Mouse (Mus musculus): ENCODE results near the gene Bola1. TPM values are rescaled to one million over a fixed set of nuclear protein-coding genes. Genes with fewer than 3 reads are reported as not detected.

Gene Bola1
- total and polyA plus RNA-seq, 2 experiments from 2014 or later, result 31.4 to 67.7 TPM

DNA sequence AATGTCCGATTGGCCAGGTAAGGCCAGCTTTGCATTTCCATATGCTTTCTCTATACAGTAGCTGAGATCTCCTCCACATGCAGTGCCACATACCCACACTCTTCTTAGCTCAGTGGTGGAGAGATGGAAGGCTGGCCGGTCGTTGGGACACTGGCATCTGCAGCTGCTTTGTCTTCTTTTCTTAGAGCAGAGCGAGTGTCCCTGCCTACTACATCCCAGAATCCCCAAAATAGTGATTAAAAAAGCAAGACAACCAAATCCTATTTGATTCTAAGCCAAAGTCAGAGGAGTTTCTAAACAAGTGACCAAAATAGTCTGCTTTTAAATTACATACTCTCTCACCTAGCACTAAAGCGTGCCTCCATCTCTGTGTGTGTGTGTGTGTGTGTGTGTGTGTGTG is 66.9 kb downstream of the Bola1 start:
- Histone ChIP-seq H3K27me3 (ENCODE audit: insufficient read depth, low read length) (no peaks in the 10 kb centered on the region), H3K4me1 (ENCODE audit: insufficient read depth) (no peaks in the 10 kb centered on the region), H3K4me3 (ENCODE audit: low read depth, low read length) (no peak overlapping the region), H3K9ac (no peak overlapping the region), H3K9me3 (ENCODE audit: low read length) (no peaks in the 10 kb centered on the region), H3K27ac (ENCODE audit: low read depth, low read length) (no peak overlapping the region), H3K4me2 (ENCODE audit: low read depth) (no peak overlapping the region), H3K36me3 (ENCODE audit: insufficient read depth) (peaks cover 45% of the 10 kb centered on the region)
- ATAC-seq (no peak), DNase-seq (no peak)
- WGBS, result 90% methylated on average over 5 of the region's 5 CpGs
- TF ChIP-seq CTCF (IDR thresholded peaks at IDR 0.05; ENCODE audit: low read depth), result no peak

DNA sequence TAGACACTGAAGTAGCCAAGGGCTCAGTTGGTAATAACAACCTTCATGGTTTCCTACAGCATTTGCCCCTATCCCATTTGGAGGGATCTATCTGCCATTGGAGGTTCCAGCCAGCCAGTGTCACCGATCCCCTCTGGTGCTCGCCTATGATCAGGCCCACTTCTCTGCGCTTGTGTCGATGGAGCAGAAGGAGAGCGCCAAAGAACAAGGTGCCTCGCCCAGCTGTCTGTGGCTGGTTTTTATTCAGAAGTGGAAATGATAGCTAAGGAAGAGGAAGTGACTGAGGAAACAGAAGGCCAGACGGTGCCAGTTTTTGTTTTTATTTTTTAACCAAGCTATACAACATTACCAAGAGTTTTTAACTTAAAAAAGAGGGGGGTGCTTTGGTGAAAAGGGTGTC is 67.7 kb downstream of the Bola1 start:
- no peaks in the 10 kb centered on the region for H3K9me3 ChIP-seq (ENCODE audit: low read length)
- TF ChIP-seq CTCF (IDR thresholded peaks at IDR 0.05; ENCODE audit: low read depth), result no peak
- H3K4me2 ChIP-seq (ENCODE audit: low read depth), result no peak overlapping the region
- ATAC-seq (no peak), DNase-seq (no peak)
- H3K4me1 ChIP-seq (ENCODE audit: insufficient read depth), result no peaks in the 10 kb centered on the region
- 88% methylated on average over 7 of the region's 7 CpGs for WGBS
- no peak overlapping the region for H3K9ac ChIP-seq
- H3K36me3 ChIP-seq (ENCODE audit: insufficient read depth), result peaks cover 45% of the 10 kb centered on the region
- H3K27ac ChIP-seq (ENCODE audit: low read depth, low read length), result no peak overlapping the region
- H3K27me3 ChIP-seq (ENCODE audit: insufficient read depth, low read length), result no peaks in the 10 kb centered on the region
- no peak overlapping the region for H3K4me3 ChIP-seq (ENCODE audit: low read depth, low read length)

DNA sequence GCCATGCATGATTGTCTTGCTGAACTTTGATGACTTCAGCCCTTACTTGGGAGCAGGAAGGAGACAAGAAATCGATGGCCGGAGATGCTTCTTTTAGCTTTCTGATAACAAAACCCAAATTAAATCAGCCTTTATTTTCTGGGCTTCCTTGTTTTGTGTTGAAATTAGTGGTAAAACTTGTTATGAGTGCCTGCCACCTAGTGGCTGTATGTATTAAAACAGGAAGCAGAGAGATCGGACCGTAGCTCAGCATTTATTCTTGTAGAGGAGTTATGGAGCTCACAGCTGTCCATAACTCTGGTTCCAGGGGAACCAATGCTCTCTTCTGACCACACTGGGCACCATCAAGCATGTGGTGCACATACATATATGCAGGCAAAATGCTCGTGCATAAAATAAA is 71.6 kb downstream of the Bola1 start:
- peak; percentile 85 for DNase-seq
- Histone ChIP-seq H3K9me3 (ENCODE audit: low read length) (no peaks in the 10 kb centered on the region), H3K4me3 (ENCODE audit: low read depth, low read length) (no peak overlapping the region), H3K9ac (no peak overlapping the region), H3K27ac (ENCODE audit: low read depth, low read length) (no peak overlapping the region), H3K36me3 (ENCODE audit: insufficient read depth) (peaks cover 39% of the 10 kb centered on the region), H3K4me2 (ENCODE audit: low read depth) (no peak overlapping the region), H3K4me1 (ENCODE audit: insufficient read depth) (no peaks in the 10 kb centered on the region), H3K27me3 (ENCODE audit: insufficient read depth, low read length) (no peaks in the 10 kb centered on the region)
- peak; percentile 20; the same call in 1 of the 2 replicates for ATAC-seq
- 9% methylated on average over 5 of the region's 5 CpGs for WGBS
- TF ChIP-seq CTCF (IDR thresholded peaks at IDR 0.05; ENCODE audit: low read depth), result peak; percentile 81

Small RNA genes lying within 50 kb of the gene (microRNA-seq; reads per million reads assigned to microRNA genes)
- 0 reads per million in 2 experiments for gene Gm44492
- gene Gm47311, result 0 reads per million in 2 experiments
- gene Gm47313, result 0 reads per million in 2 experiments

Other genes starting within 250 kb of the Bola1 start
- 93.5 and 135 TPM in 2 replicates for gene Plekho1, start 223.7 kb downstream of the Bola1 start, total RNA-seq (2014; rRNA removed)
- 51.8 and 60.1 TPM in 2 replicates for gene Plekho1, start 223.7 kb downstream of the Bola1 start, polyA plus RNA-seq (2015; fragmentation: Nextera tagmentation; extraction: Ambion mirVana)
- 59.5 and 60.5 TPM in 2 replicates for gene Vps45, start 161.2 kb downstream of the Bola1 start, total RNA-seq (2014; rRNA removed)
- gene Vps45, start 161.2 kb downstream of the Bola1 start, polyA plus RNA-seq (2015; fragmentation: Nextera tagmentation; extraction: Ambion mirVana), result 65.1 and 68.3 TPM in 2 replicates
- 6.2 and 13.5 TPM in 2 replicates for gene Otud7b, start 115.2 kb downstream of the Bola1 start, total RNA-seq (2014; rRNA removed)
- gene Otud7b, start 115.2 kb downstream of the Bola1 start, polyA plus RNA-seq (2015; fragmentation: Nextera tagmentation; extraction: Ambion mirVana), result 5.7 and 8.8 TPM in 2 replicates
- 9.5 and 14.6 TPM in 2 replicates for gene Mtmr11, start 57.7 kb downstream of the Bola1 start, total RNA-seq (2014; rRNA removed)
- 7.8 and 8.4 TPM in 2 replicates for gene Mtmr11, start 57.7 kb downstream of the Bola1 start, polyA plus RNA-seq (2015; fragmentation: Nextera tagmentation; extraction: Ambion mirVana)
- gene Sf3b4, start 47.4 kb downstream of the Bola1 start, total RNA-seq (2014; rRNA removed), result 41.9 and 66.5 TPM in 2 replicates
- 169 and 172 TPM in 2 replicates for gene Sf3b4, start 47.4 kb downstream of the Bola1 start, polyA plus RNA-seq (2015; fragmentation: Nextera tagmentation; extraction: Ambion mirVana)
- gene Sv2a, start 38.6 kb downstream of the Bola1 start, total RNA-seq (2014; rRNA removed), result 82.6 and 112 TPM in 2 replicates
- gene Sv2a, start 38.6 kb downstream of the Bola1 start, polyA plus RNA-seq (2015; fragmentation: Nextera tagmentation; extraction: Ambion mirVana), result 106 and 124 TPM in 2 replicates
- gene Hist2h2ab, start 156 bp upstream of the Bola1 start, total RNA-seq (2014; rRNA removed), result 166 and 395 TPM in 2 replicates
- 1.2 TPM in 1 of 2 replicates, not detected in the other for gene Hist2h2ab, start 156 bp upstream of the Bola1 start, polyA plus RNA-seq (2015; fragmentation: Nextera tagmentation; extraction: Ambion mirVana)
- 471 and 484 TPM in 2 replicates for gene Hist2h2ac, start 1.2 kb upstream of the Bola1 start, total RNA-seq (2014; rRNA removed)
- 1.9 and 2.2 TPM in 2 replicates for gene Hist2h2ac, start 1.2 kb upstream of the Bola1 start, polyA plus RNA-seq (2015; fragmentation: Nextera tagmentation; extraction: Ambion mirVana)
- gene Hist2h2be, start 1.4 kb upstream of the Bola1 start, total RNA-seq (2014; rRNA removed), result 9.0 and 12.2 TPM in 2 replicates
- 3.6 and 3.9 TPM in 2 replicates for gene Hist2h2be, start 1.4 kb upstream of the Bola1 start, polyA plus RNA-seq (2015; fragmentation: Nextera tagmentation; extraction: Ambion mirVana)
- 52.3 and 90.8 TPM in 2 replicates for gene Hist2h3c2, start 19.4 kb upstream of the Bola1 start, total RNA-seq (2014; rRNA removed)
- 0.84 and 1.3 TPM in 2 replicates for gene Hist2h3c2, start 19.4 kb upstream of the Bola1 start, polyA plus RNA-seq (2015; fragmentation: Nextera tagmentation; extraction: Ambion mirVana)
- gene Hist2h2aa2, start 20.6 kb upstream of the Bola1 start, total RNA-seq (2014; rRNA removed), result 858 and 1,027 TPM in 2 replicates
- 32.7 and 59.8 TPM in 2 replicates for gene Hist2h2aa2, start 20.6 kb upstream of the Bola1 start, polyA plus RNA-seq (2015; fragmentation: Nextera tagmentation; extraction: Ambion mirVana)
- gene Hist2h2aa1, start 25.8 kb upstream of the Bola1 start, total RNA-seq (2014; rRNA removed), result 906 and 1,412 TPM in 2 replicates
- gene Hist2h2aa1, start 25.8 kb upstream of the Bola1 start, polyA plus RNA-seq (2015; fragmentation: Nextera tagmentation; extraction: Ambion mirVana), result 14.2 and 23.3 TPM in 2 replicates
- not detected in 2 replicates for gene Hist2h3c1, start 27.0 kb upstream of the Bola1 start, total RNA-seq (2014; rRNA removed)
- not detected in 2 replicates for gene Hist2h3c1, start 27.0 kb upstream of the Bola1 start, polyA plus RNA-seq (2015; fragmentation: Nextera tagmentation; extraction: Ambion mirVana)
- 52.8 and 60.5 TPM in 2 replicates for gene Hist2h4, start 43.6 kb upstream of the Bola1 start, total RNA-seq (2014; rRNA removed)
- 3.5 and 5.1 TPM in 2 replicates for gene Hist2h4, start 43.6 kb upstream of the Bola1 start, polyA plus RNA-seq (2015; fragmentation: Nextera tagmentation; extraction: Ambion mirVana)
- gene Hist2h3b, start 48.9 kb upstream of the Bola1 start, total RNA-seq (2014; rRNA removed), result 400 and 545 TPM in 2 replicates
- 9.4 and 9.7 TPM in 2 replicates for gene Hist2h3b, start 48.9 kb upstream of the Bola1 start, polyA plus RNA-seq (2015; fragmentation: Nextera tagmentation; extraction: Ambion mirVana)
- gene Hist2h2bb, start 50.0 kb upstream of the Bola1 start, total RNA-seq (2014; rRNA removed), result 181 and 278 TPM in 2 replicates
- gene Hist2h2bb, start 50.0 kb upstream of the Bola1 start, polyA plus RNA-seq (2015; fragmentation: Nextera tagmentation; extraction: Ambion mirVana), result 0.62 and 1.4 TPM in 2 replicates
- gene Fcgr1, start 74.3 kb upstream of the Bola1 start, total RNA-seq (2014; rRNA removed), result 1.7 and 5.7 TPM in 2 replicates
- gene Fcgr1, start 74.3 kb upstream of the Bola1 start, polyA plus RNA-seq (2015; fragmentation: Nextera tagmentation; extraction: Ambion mirVana), result 1.5 and 2.4 TPM in 2 replicates
- not detected in 2 replicates for gene BC107364, start 232.6 kb upstream of the Bola1 start, total RNA-seq (2014; rRNA removed)
- not detected in 2 replicates for gene BC107364, start 232.6 kb upstream of the Bola1 start, polyA plus RNA-seq (2015; fragmentation: Nextera tagmentation; extraction: Ambion mirVana)